Mouse (Mus musculus) liver, postnatal 0 days (tissue): ENCODE results near the gene Pde9a. TPM values are rescaled to one million over a fixed set of nuclear protein-coding genes. Genes with fewer than 3 reads are reported as not detected.
A peak's percentile ranks its signal among the peaks of the same experiment; 100 is the strongest.

Source experiments
- ATAC-seq: fragments of 200-750 bp; cut with Nextera tagmentation; 2 replicates; pipeline ENCODE4 v1.8.0; 2017; ENCODE audit warnings: mild to moderate bottlenecking, moderate library complexity
- DNase-seq: peaks from one replicate; pipeline ENCODE4 v3.0.0-alpha.2; 2016
- H3K27ac ChIP-seq: fragments of 300-500 bp; sonication (generic); 2 replicates; pipeline ENCODE4 v1.5.1; 2014; ENCODE audit warnings: antibody characterized with exemption, moderate library complexity, mild to moderate bottlenecking, low read depth
- H3K27me3 ChIP-seq: fragments of 300-500 bp; sonication (generic); 2 replicates; pipeline ENCODE4 v1.6.1; 2014; ENCODE audit warnings: low read length, control low read depth, mixed read lengths; ENCODE audit not compliant: insufficient read depth
- H3K36me3 ChIP-seq: fragments of 300-500 bp; sonication (generic); replicated peaks from 2 replicates; pipeline ENCODE4 v1.6.1; 2014; ENCODE audit warnings: mild to moderate bottlenecking, control low read depth, low read length, moderate library complexity, mixed read lengths; ENCODE audit not compliant: insufficient read depth
- H3K4me1 ChIP-seq: fragments of 300-500 bp; sonication (generic); 2 replicates; pipeline ENCODE4 v1.6.1; 2014; ENCODE audit warnings: antibody characterized with exemption, mild to moderate bottlenecking, control low read depth; ENCODE audit not compliant: insufficient read depth
- H3K4me2 ChIP-seq: fragments of 300-500 bp; sonication (generic); 2 replicates; pipeline ENCODE4 v1.6.1; 2014; ENCODE audit warnings: low read depth, mild to moderate bottlenecking, low read length, moderate library complexity, mixed read lengths
- H3K4me3 ChIP-seq: fragments of 300-500 bp; sonication (generic); 2 replicates; pipeline ENCODE4 v1.5.1; 2014; ENCODE audit warnings: low read depth, low read length
- H3K9ac ChIP-seq: fragments of 300-500 bp; sonication (generic); replicated peaks from 2 replicates; pipeline ENCODE4 v1.6.1; 2014; ENCODE audit warnings: mild to moderate bottlenecking, moderate library complexity
- H3K9me3 ChIP-seq: fragments of 300-500 bp; sonication (generic); 2 replicates; pipeline ENCODE4 v1.6.1; 2016; ENCODE audit warnings: mild to moderate bottlenecking, control low read depth, low read length, mixed read lengths
- CTCF ChIP-seq: sonication (generic); IDR thresholded peaks from 2 replicates; pipeline ENCODE4 v1.5.1; 2016; ENCODE audit warnings: antibody characterized with exemption, low read depth
- EP300 ChIP-seq: IDR thresholded peaks from 2 replicates; pipeline ENCODE4 v1.6.1; 2016; ENCODE audit warnings: antibody characterized with exemption, low read depth, mild to moderate bottlenecking
- WGBS: fragments of 180-500 bp; shearing (Covaris S2); extraction: QIAGEN DNeasy Blood & Tissue Kit; methylation state at CpG from one replicate; pipeline ENCODE4 v1.1.7; 2014; ENCODE audit not compliant: insufficient replicate concordance; 5-methylcytosine and 5-hydroxymethylcytosine counted together
- polyA plus RNA-seq: library from polyadenylated mRNA; unstranded; fragments of >200 nt; fragmentation: Nextera tagmentation; extraction: Ambion mirVana; gene quantifications from 2 replicates; pipeline ENCODE4 v1.2.1, GENCODE M21; 2015

The Pde9a gene
- polyA plus RNA-seq, 1 experiment from 2014 or later = 7.6 TPM

DNA sequence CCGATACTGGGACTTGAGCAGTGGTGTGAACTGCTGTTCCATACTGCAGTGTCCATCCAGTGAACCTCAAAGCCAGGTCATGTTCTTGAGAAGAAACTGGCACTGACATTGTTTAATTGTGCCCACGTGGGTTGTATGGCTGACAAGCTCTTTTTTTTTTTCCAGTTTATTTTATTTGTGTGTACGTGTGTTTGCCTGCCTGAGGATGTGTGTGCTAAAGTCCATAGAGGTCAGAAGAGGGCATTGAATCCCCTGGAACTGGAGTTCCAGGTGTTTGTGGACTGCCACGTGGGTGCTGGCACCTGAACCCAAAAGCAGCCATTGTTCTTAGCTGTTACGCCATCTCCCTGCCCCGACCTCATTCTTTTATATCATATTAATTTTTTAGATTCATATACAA, 88.4 kb downstream of the Pde9a start:
- WGBS = 60% methylated on average over 6 of the region's 6 CpGs
- peak; percentile 90 for ATAC-seq
- DNase-seq = peak; percentile 33

DNA sequence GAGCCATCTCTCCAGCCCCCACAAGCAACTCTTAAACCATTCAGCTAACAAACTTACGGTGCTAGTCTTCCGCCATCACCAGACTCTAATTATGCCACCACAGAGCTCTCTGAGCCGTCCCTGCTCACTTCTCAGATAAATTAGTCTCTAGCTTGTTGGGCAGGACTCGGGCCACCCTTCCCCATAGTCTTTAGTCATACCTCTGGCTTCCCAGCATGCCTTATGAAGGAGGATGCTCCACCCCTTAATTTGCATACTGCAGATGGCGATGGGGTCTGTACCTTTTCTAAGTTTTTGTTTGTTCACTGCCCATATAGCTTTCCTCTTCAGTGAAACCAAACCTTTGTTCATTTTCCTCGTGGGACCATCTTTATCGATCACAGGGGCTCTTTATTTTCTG, 92.6 kb downstream of the Pde9a start:
- TF ChIP-seq CTCF = no peak
- TF ChIP-seq EP300 = no peak
- Histone ChIP-seq H3K36me3 (no peaks in the 10 kb centered on the region), H3K9me3 (no peaks in the 10 kb centered on the region), H3K4me2 (no peak overlapping the region), H3K27me3 (no peaks in the 10 kb centered on the region), H3K9ac (no peak overlapping the region), H3K4me3 (no peak overlapping the region), H3K4me1 (peaks cover 10% of the 10 kb centered on the region), H3K27ac (no peak overlapping the region)
- ATAC-seq = no peak
- 70% methylated on average over 7 of the region's 7 CpGs for WGBS
- DNase-seq = no peak

More for the DNA sequence above, 88.4 kb downstream of the Pde9a start:
- no peak overlapping the region for H3K4me3 ChIP-seq
- no peaks in the 10 kb centered on the region for H3K27me3 ChIP-seq
- no peaks in the 10 kb centered on the region for H3K36me3 ChIP-seq
- H3K9ac ChIP-seq = no peak overlapping the region
- H3K27ac ChIP-seq = 0 out of 2 replicates have a peak overlapping the region, but pooled peaks have one; percentile 35
- peaks cover 6% of the 10 kb centered on the region for H3K4me1 ChIP-seq
- TF ChIP-seq EP300 = peak; percentile 62
- TF ChIP-seq CTCF = no peak
- no peaks in the 10 kb centered on the region for H3K9me3 ChIP-seq
- H3K4me2 ChIP-seq = no peak overlapping the region

DNA sequence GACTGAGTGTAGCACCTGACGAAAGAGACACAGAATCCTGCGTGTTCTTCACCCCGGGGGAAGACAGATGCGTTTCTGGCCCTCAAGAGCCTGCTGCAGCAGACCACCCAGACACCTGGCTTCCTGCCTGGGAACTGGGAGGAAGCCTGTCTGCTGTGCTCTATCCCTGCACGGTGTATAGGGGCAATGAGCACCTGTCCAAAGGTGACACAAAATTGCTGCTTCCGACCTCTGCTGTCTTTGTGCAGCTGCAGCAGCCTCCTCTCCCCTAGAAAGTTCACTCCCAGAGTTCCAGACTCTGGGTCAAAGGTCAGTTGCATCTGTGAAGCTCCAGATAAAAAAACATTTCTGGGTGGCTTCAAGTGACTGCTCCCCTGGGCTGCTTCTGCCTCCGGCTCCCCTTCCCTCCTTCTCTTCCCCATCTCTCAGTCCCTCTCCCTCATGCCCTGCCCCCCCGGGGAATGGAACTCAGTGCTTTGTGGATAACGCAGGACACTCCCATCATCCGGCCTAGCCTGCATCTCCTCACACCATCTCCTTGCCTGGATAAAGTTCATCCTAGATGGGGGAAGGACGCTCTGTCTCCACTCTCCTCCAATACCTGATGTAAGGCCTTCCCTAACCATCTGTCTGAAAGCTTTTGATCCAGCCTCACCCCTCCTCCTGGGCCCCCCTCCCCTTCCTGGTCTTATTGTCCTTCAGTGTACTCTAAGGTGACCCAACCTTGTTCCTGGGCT, 93.3 kb downstream of the Pde9a start:
- H3K4me3 ChIP-seq = no peak overlapping the region
- no peak overlapping the region for H3K9ac ChIP-seq
- peak; percentile 55; the same call in 1 of the 2 replicates for ATAC-seq
- H3K27me3 ChIP-seq = no peaks in the 10 kb centered on the region
- peak overlapping the region; percentile 11; the same call in 1 of the 2 replicates for H3K27ac ChIP-seq
- no peak overlapping the region for H3K4me2 ChIP-seq
- H3K4me1 ChIP-seq = peaks cover 10% of the 10 kb centered on the region
- H3K9me3 ChIP-seq = no peaks in the 10 kb centered on the region
- no peaks in the 10 kb centered on the region for H3K36me3 ChIP-seq
- TF ChIP-seq EP300 = no peak
- TF ChIP-seq CTCF = no peak
- DNase-seq = no peak
- WGBS = 62% methylated on average over 11 of the region's 11 CpGs

DNA sequence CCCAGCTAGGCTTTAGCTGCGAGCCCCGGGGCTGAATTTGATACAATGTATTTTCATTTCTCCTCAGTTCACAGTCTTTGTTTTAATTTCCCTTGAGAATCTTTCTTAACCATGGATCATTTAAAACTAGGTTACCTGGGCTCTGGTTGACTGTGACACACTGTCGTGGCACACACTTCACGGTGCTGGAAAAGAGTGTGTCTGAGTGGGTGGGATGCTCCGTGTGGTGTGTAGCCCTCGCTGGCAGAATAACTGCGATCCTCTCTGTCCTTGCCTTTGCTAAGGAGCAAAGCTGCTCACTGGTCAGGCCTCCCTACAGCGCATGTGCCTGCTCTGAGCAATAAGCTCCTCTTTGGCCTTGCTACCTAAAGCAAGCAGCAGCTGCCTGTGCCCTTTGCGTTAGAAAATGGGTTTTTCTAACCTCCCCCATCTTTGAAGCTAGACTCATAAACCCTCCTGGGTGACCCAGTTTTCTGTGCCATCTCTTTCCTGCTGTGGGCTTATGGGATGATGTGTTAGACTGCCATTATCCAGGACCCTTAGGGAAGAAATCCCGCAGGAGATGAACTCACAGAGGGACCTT, 100.7 kb downstream of the Pde9a start:
- 78% methylated on average over 10 of the region's 10 CpGs for WGBS
- TF ChIP-seq CTCF = no peak
- TF ChIP-seq EP300 = no peak
- Histone ChIP-seq H3K4me2 (no peak overlapping the region), H3K27me3 (no peaks in the 10 kb centered on the region), H3K27ac (no peak overlapping the region), H3K4me1 (no peaks in the 10 kb centered on the region), H3K4me3 (no peak overlapping the region), H3K9me3 (no peaks in the 10 kb centered on the region), H3K36me3 (no peaks in the 10 kb centered on the region), H3K9ac (no peak overlapping the region)
- no peak for ATAC-seq
- DNase-seq = no peak

DNA sequence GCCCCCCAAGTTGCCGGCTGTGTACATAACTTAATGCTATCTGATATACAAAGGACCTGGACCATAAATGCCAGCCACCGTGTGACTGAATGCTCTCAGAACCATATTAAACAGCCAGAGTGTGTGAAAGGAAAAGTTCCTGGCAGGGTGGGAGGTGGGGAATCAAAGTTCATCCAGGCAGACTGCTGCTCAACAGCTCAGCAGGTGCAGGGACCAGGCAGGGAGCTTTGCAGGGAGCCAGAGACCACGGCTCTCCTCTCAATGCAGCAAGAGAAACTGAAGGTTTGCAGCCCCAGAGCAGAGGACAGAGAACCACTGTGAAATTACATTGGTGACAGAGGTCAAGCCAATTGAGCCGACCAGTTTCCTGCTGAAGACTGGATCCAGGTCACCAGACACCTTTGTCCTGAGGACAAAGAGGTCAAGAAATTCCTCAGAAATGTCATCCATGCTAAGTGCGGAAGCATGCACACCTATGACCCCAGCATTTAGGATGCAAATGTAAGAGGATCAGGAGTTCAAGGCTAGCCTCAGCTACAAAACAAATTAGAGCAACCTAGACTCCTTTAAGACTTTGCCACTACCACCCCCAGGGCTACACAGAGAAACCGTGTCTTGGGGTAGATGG, 101.5 kb downstream of the Pde9a start:
- no peak overlapping the region for H3K4me3 ChIP-seq
- H3K9ac ChIP-seq = 0 out of 2 replicates have a peak overlapping the region, but pooled peaks have one; percentile 21
- H3K9me3 ChIP-seq = no peaks in the 10 kb centered on the region
- TF ChIP-seq EP300 (no peak), CTCF (no peak)
- H3K4me2 ChIP-seq = no peak overlapping the region
- H3K36me3 ChIP-seq = no peaks in the 10 kb centered on the region
- H3K27me3 ChIP-seq = no peaks in the 10 kb centered on the region
- no peak overlapping the region for H3K27ac ChIP-seq
- no peak for ATAC-seq
- no peaks in the 10 kb centered on the region for H3K4me1 ChIP-seq
- no peak for DNase-seq
- 46% methylated on average over 6 of the region's 6 CpGs for WGBS

DNA sequence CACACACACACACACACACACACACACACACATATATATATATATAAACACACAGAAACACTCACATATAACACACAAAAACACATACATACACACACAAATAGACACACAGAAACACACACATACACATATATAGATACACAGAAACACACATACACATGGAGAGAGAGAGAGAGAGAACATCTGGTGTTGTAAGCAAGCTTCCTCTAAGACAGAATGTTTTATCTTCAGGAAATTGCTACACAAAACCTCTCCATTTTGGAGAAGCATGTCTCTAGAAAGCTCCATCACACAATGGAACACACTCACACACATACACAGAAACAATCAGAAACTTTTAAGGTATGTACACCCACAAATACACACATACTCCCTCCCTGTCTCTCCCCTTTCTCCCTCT, 105.3 kb downstream of the Pde9a start:
- DNase-seq (no peak), ATAC-seq (no peak)
- Histone ChIP-seq H3K36me3 (peaks cover 11% of the 10 kb centered on the region), H3K4me1 (no peaks in the 10 kb centered on the region), H3K9me3 (no peaks in the 10 kb centered on the region), H3K9ac (no peak overlapping the region), H3K4me3 (no peak overlapping the region), H3K27me3 (no peaks in the 10 kb centered on the region), H3K4me2 (no peak overlapping the region), H3K27ac (no peak overlapping the region)
- no peak for TF ChIP-seq EP300
- no peak for TF ChIP-seq CTCF
